Comparison of ENCODE assay signal across 14 mouse cellular contexts in the genomic region with DNA sequence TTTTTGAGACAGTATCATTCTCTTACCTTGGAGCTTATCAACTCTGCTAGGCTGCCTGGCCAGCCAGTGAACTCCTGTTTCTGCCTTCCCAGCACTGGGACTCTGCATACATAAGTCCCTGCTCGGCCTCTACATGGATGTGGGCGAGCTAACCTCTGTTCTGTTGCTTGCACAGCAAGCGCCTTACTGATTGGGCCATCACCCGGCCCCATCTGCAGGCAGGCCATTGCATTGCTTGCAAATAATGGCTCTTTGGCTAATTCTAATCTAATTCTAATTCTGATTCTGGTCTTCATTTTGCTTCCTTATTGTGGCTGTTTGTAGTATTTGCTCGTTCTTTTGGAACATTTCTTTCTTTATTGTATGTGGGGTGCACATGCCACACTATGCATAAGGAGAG.
"Had no signal": no experiment of that assay in that cellular context is flagged by ENCODE, and none has a peak within 500 bp of the region (broad histone marks: within the 10 kb centered on the region; RNA-seq: fewer than 3 reads in every experiment).

No protein-coding gene starts in this region.

- H3K9me3 ChIP-seq: kidney, embryonic 15.5 days; limb, embryonic 13.5 days; neural tube, embryonic 15.5 days had no signal

- H3K27ac ChIP-seq: kidney, embryonic 15.5 days; limb, embryonic 13.5 days; liver, embryonic 14.5 days; neural tube, embryonic 15.5 days had no signal

- H3K4me3 ChIP-seq: kidney, embryonic 15.5 days; limb, embryonic 13.5 days; myocyte; neural tube, embryonic 15.5 days had no signal

- H3K4me2 ChIP-seq: kidney, embryonic 15.5 days; limb, embryonic 13.5 days; midbrain, embryonic 11.5 days; neural tube, embryonic 15.5 days had no signal

- H3K9ac ChIP-seq: kidney, embryonic 15.5 days; limb, embryonic 13.5 days; liver, embryonic 14.5 days; neural tube, embryonic 15.5 days had no signal

- DNase-seq: kidney, postnatal 25 days; left cerebral cortex, postnatal 4 days; lung, adult 18-20 months; lung, postnatal 4 days; right cerebral cortex, adult 18-20 months; right cerebral cortex, postnatal 25 days; thymus, adult 18-20 months; thymus, postnatal 14 days had no signal

- H3K27me3 ChIP-seq: kidney, embryonic 15.5 days; limb, embryonic 13.5 days; neural tube, embryonic 15.5 days had no signal

- H3K4me1 ChIP-seq: kidney, embryonic 15.5 days; limb, embryonic 13.5 days; neural tube, embryonic 15.5 days had no signal

- H3K36me3 ChIP-seq: kidney, embryonic 15.5 days; limb, embryonic 13.5 days; neural tube, embryonic 15.5 days had no signal
